Mouse (Mus musculus) embryonic facial prominence, embryonic 11.5 days (tissue): ENCODE measurements around the gene Pon2. TPM values are rescaled to one million over a fixed set of nuclear protein-coding genes. Genes with fewer than 3 reads are reported as not detected.

Experiments
- ATAC-seq: fragments of 200-750 bp; cut with Nextera tagmentation; replicated peaks from 2 replicates; pipeline ENCODE4 v1.8.0; 2017; ENCODE audit warnings: low read depth; ENCODE audit not compliant: insufficient number of reproducible peaks, low FRiP score, low TSS enrichment
- DNase-seq: peaks from one replicate; pipeline ENCODE4 v3.0.0-alpha.2; 2015; ENCODE audit warnings: low spot score
- H3K27ac ChIP-seq: fragments of 300-500 bp; sonication (generic); replicated peaks from 2 replicates; pipeline ENCODE4 v1.5.1; 2014; ENCODE audit warnings: mild to moderate bottlenecking, low read depth, low read length, control low read depth
- H3K27me3 ChIP-seq: fragments of 300-500 bp; sonication (generic); 2 replicates; pipeline ENCODE4 v1.6.1; 2014; ENCODE audit warnings: mild to moderate bottlenecking, low read length, moderate library complexity, mixed read lengths; ENCODE audit not compliant: control insufficient read depth, insufficient read depth
- H3K36me3 ChIP-seq: fragments of 300-500 bp; sonication (generic); replicated peaks from 2 replicates; pipeline ENCODE4 v1.6.1; 2014; ENCODE audit warnings: low read depth, mild to moderate bottlenecking, low read length, moderate library complexity, mixed read lengths; ENCODE audit not compliant: control insufficient read depth, insufficient read depth
- H3K4me1 ChIP-seq: fragments of 300-500 bp; sonication (generic); 2 replicates; pipeline ENCODE4 v1.6.1; 2014; ENCODE audit warnings: low read length, mixed read lengths; ENCODE audit not compliant: control insufficient read depth, insufficient read depth
- H3K4me2 ChIP-seq: fragments of 300-500 bp; sonication (generic); 2 replicates; pipeline ENCODE4 v1.6.1; 2014; ENCODE audit warnings: low read depth, mild to moderate bottlenecking, control low read depth, low read length, moderate library complexity
- H3K4me3 ChIP-seq: fragments of 300-500 bp; sonication (generic); 2 replicates; pipeline ENCODE4 v1.5.1; 2014; ENCODE audit warnings: low read depth, low read length, control low read depth
- H3K9ac ChIP-seq: fragments of 300-500 bp; sonication (generic); replicated peaks from 2 replicates; pipeline ENCODE4 v1.6.1; 2014; ENCODE audit warnings: mild to moderate bottlenecking, control low read depth, low read length
- H3K9me3 ChIP-seq: fragments of 300-500 bp; sonication (generic); replicated peaks from 2 replicates; pipeline ENCODE4 v1.6.1; 2016; ENCODE audit warnings: mild to moderate bottlenecking, low read length, inconsistent platforms, mixed read lengths; ENCODE audit not compliant: control insufficient read depth
- WGBS: fragments of 180-500 bp; shearing (Covaris S2); extraction: QIAGEN DNeasy Blood & Tissue Kit; methylation state at CpG from one replicate; pipeline ENCODE4 v1.1.7; 2014; 5-methylcytosine and 5-hydroxymethylcytosine counted together
- polyA plus RNA-seq: library from polyadenylated mRNA; unstranded; fragments of >200 nt; fragmentation: Nextera tagmentation; extraction: Ambion mirVana; gene quantifications from 2 replicates; pipeline ENCODE4 v1.2.1, GENCODE M21; 2014

Pon2 gene
- polyA plus RNA-seq, 1 experiment from 2014 or later: 19.9 TPM

- Histone ChIP-seq H3K4me2 (no peak overlapping the region), H3K4me1 (no peaks in the 10 kb centered on the region), H3K9ac (no peak overlapping the region), H3K4me3 (no peak overlapping the region), H3K27ac (no peak overlapping the region), H3K27me3 (no peaks in the 10 kb centered on the region), H3K9me3 (no peaks in the 10 kb centered on the region), H3K36me3 (no peaks in the 10 kb centered on the region)
- 87% methylated on average over 9 of the region's 10 CpGs for WGBS
- ATAC-seq: no peak
- no peak for DNase-seq
Observed at GRCm38 (mm10) chr6:5262322-5263249, 35.7 kb downstream of the Pon2 start.

GRCm38 (mm10) chr6:5255722-5256451 lies 42.4 kb downstream of the Pon2 start, which contains the start of gene Pon3:
TSS of gene Pon3 (minus strand) at chr6:5256286.
- H3K4me3 ChIP-seq: peak within 1 kb of the TSS; percentile 26; the same call in 1 of the 2 replicates
- peak within 1 kb of the TSS; percentile 34 for H3K9ac ChIP-seq
- H3K4me1 ChIP-seq: peaks cover 5% of the 10 kb centered on the region
- H3K9me3 ChIP-seq: no peaks in the 10 kb centered on the region
- ATAC-seq: peak; percentile 73
- H3K27ac ChIP-seq: no peak within 1 kb of the TSS
- no peaks in the 10 kb centered on the region for H3K27me3 ChIP-seq
- peak; percentile 47 for DNase-seq
- peak within 1 kb of the TSS; percentile 47 for H3K4me2 ChIP-seq
- 10% methylated on average over 16 of the region's 16 CpGs for WGBS
- H3K36me3 ChIP-seq: no peaks in the 10 kb centered on the region

GRCm38 (mm10) chr6:5255291-5255690 lies 43.0 kb downstream of the Pon2 start:
- Histone ChIP-seq H3K36me3 (no peaks in the 10 kb centered on the region), H3K4me2 (no peak overlapping the region)

GRCm38 (mm10) chr6:5254869-5255268 lies 43.4 kb downstream of the Pon2 start:
- Histone ChIP-seq H3K4me2 (no peak overlapping the region), H3K27me3 (no peaks in the 10 kb centered on the region), H3K4me3 (no peak overlapping the region), H3K4me1 (peaks cover 5% of the 10 kb centered on the region), H3K36me3 (no peaks in the 10 kb centered on the region), H3K9me3 (no peaks in the 10 kb centered on the region), H3K9ac (no peak overlapping the region), H3K27ac (no peak overlapping the region)
- no peak for DNase-seq
- ATAC-seq: no peak
- 94% methylated on average over 2 of the region's 2 CpGs for WGBS

More at GRCm38 (mm10) chr6:5255291-5255690, 43.0 kb downstream of the Pon2 start:
- no peak overlapping the region for H3K27ac ChIP-seq
- no peak for ATAC-seq
- no peaks in the 10 kb centered on the region for H3K9me3 ChIP-seq
- no peak for DNase-seq
- no peak overlapping the region for H3K9ac ChIP-seq
- H3K27me3 ChIP-seq: no peaks in the 10 kb centered on the region
- 58% methylated on average over 6 of the region's 6 CpGs for WGBS
- H3K4me1 ChIP-seq: peaks cover 5% of the 10 kb centered on the region
- H3K4me3 ChIP-seq: no peak overlapping the region

- WGBS: 88% methylated on average over 6 of the region's 6 CpGs
- Histone ChIP-seq H3K36me3 (no peaks in the 10 kb centered on the region), H3K9me3 (no peaks in the 10 kb centered on the region), H3K27ac (no peak overlapping the region), H3K4me3 (no peak overlapping the region), H3K4me1 (no peaks in the 10 kb centered on the region), H3K4me2 (no peak overlapping the region), H3K9ac (no peak overlapping the region), H3K27me3 (no peaks in the 10 kb centered on the region)
- ATAC-seq: no peak
- no peak for DNase-seq
Observed at GRCm38 (mm10) chr6:5245926-5246325, 52.3 kb downstream of the Pon2 start.

- 91% methylated on average over 3 of the region's 3 CpGs for WGBS
- H3K36me3 ChIP-seq: no peaks in the 10 kb centered on the region
- H3K4me3 ChIP-seq: no peak overlapping the region
- no peaks in the 10 kb centered on the region for H3K9me3 ChIP-seq
- DNase-seq (no peak), ATAC-seq (no peak)
- no peaks in the 10 kb centered on the region for H3K4me1 ChIP-seq
- no peak overlapping the region for H3K27ac ChIP-seq
- H3K4me2 ChIP-seq: no peak overlapping the region
- no peak overlapping the region for H3K9ac ChIP-seq
- no peaks in the 10 kb centered on the region for H3K27me3 ChIP-seq
Observed at GRCm38 (mm10) chr6:5238799-5239198, 59.5 kb downstream of the Pon2 start.

DNA sequence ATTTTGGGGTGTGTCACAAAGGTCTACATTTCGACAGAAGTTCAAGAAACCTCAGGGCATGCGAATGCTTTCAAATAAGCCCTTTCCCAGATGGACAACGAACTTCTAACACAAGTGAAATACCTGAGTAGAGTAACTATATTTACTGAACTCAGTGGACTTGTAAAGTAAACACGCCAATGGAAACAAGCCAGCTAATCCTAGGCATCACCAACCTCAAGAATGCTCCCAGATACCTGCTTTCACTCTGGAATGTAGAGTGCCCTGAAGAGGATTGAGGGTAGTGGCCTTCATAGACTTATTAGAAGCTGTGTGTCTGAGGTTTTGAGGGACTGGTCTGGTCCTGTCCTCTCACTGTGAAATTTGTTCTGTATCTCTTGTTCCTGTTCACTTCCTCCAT lies 60.7 kb downstream of the Pon2 start:
- ATAC-seq: no peak
- Histone ChIP-seq H3K4me3 (no peak overlapping the region), H3K4me1 (no peaks in the 10 kb centered on the region), H3K36me3 (no peaks in the 10 kb centered on the region), H3K27me3 (no peaks in the 10 kb centered on the region), H3K9me3 (no peaks in the 10 kb centered on the region), H3K27ac (no peak overlapping the region), H3K9ac (no peak overlapping the region), H3K4me2 (no peak overlapping the region)
- 92% methylated on average over 4 of the region's 4 CpGs for WGBS
- no peak for DNase-seq
